Mouse (Mus musculus) frontal cortex, postnatal 25 days (tissue): Measurements from ENCODE around the gene Clca2.
"Not testable (repeated sequence)": the region's sequence is repeated elsewhere in the genome, so short reads cannot be mapped to it uniquely, and the experiment has no call there.

Experiments used
- DNase-seq, 2 experiments: peaks; one replicate each; pipeline ENCODE4 v3.0.0; 2022; ENCODE audit warnings: low spot score in 2 of 2

Gene Clca2

GRCm38 (mm10) chr3:145086180-145086579 lies 13.1 kb downstream of the Clca2 start:
- no peak for DNase-seq

GRCm38 (mm10) chr3:145083081-145083480 lies 16.2 kb downstream of the Clca2 start:
- DNase-seq = no peak

- DNase-seq = no peak
These were observed 18.3 kb downstream of the Clca2 start for GRCm38 (mm10) chr3:145080904-145081303.

- DNase-seq = no peak
These were observed 20.8 kb downstream of the Clca2 start for GRCm38 (mm10) chr3:145078405-145078804.

GRCm38 (mm10) chr3:145072339-145072738 lies 26.9 kb downstream of the Clca2 start:
- DNase-seq = no peak

GRCm38 (mm10) chr3:145068964-145069363 lies 30.3 kb downstream of the Clca2 start:
- no peak for DNase-seq

- DNase-seq = not testable (repeated sequence)
These were observed 44.1 kb downstream of the Clca2 start for GRCm38 (mm10) chr3:145055138-145055537.

- DNase-seq = no peak
These were observed 49.4 kb downstream of the Clca2 start for GRCm38 (mm10) chr3:145049820-145050219.

- no peak for DNase-seq
These were observed 60.4 kb downstream of the Clca2 start for GRCm38 (mm10) chr3:145038813-145039212.

GRCm38 (mm10) chr3:145032676-145033075 lies 66.6 kb downstream of the Clca2 start, which contains the start of gene Clca1:
TSS of gene Clca1 (minus strand) at chr3:145032776.
- DNase-seq = no peak

- DNase-seq = no peak
These were observed 71.2 kb downstream of the Clca2 start for GRCm38 (mm10) chr3:145028036-145028435.

- DNase-seq = peak; percentile 13 to 30
These were observed 72.5 kb downstream of the Clca2 start for GRCm38 (mm10) chr3:145026750-145027149.
